Mouse (Mus musculus) kidney, embryonic 16.5 days (tissue): ENCODE measurements at regions not wholly inside any gene's neighbourhood (a gene's known extent, or its start where the extent isn't known, plus 50 kb on each side); places are given as distances from the start of the nearest gene placed in this dataset.

Experiments
- ATAC-seq: fragments of 200-750 bp; cut with Nextera tagmentation; 2 replicates; pipeline ENCODE4 v1.8.0; 2017; ENCODE audit warnings: moderate TSS enrichment; ENCODE audit not compliant: low FRiP score, low TSS enrichment
- H3K27ac ChIP-seq: fragments of 300-500 bp; sonication (generic); 2 replicates; pipeline ENCODE4 v1.5.1; 2014; ENCODE audit warnings: low read length
- H3K27me3 ChIP-seq: fragments of 300-500 bp; sonication (generic); 2 replicates; pipeline ENCODE4 v1.6.1; 2014; ENCODE audit warnings: low read length, control low read depth, mixed read lengths; ENCODE audit not compliant: insufficient read depth
- H3K36me3 ChIP-seq: fragments of 300-500 bp; sonication (generic); 2 replicates; pipeline ENCODE4 v1.6.1; 2014; ENCODE audit warnings: low read length, control low read depth, mixed read lengths; ENCODE audit not compliant: insufficient read depth
- H3K4me1 ChIP-seq: fragments of 300-500 bp; sonication (generic); 2 replicates; pipeline ENCODE4 v1.6.1; 2014; ENCODE audit warnings: low read length, control low read depth, mixed read lengths; ENCODE audit not compliant: insufficient read depth
- H3K4me2 ChIP-seq: fragments of 300-500 bp; sonication (generic); replicated peaks from 2 replicates; pipeline ENCODE4 v1.6.1; 2014; ENCODE audit warnings: low read depth, low read length
- H3K4me3 ChIP-seq: fragments of 300-500 bp; sonication (generic); 2 replicates; pipeline ENCODE4 v1.5.1; 2014; ENCODE audit warnings: mild to moderate bottlenecking, low read length
- H3K9ac ChIP-seq: fragments of 300-500 bp; sonication (generic); replicated peaks from 2 replicates; pipeline ENCODE4 v1.6.1; 2014; ENCODE audit warnings: low read length
- H3K9me3 ChIP-seq: fragments of 300-500 bp; sonication (generic); 2 replicates; pipeline ENCODE4 v1.6.1; 2016; ENCODE audit warnings: low read length, control low read depth
- WGBS: fragments of 180-500 bp; shearing (Covaris S2); extraction: QIAGEN DNeasy Blood & Tissue Kit; methylation state at CpG from one replicate; pipeline ENCODE4 v1.1.7; 2014; 5-methylcytosine and 5-hydroxymethylcytosine counted together

GRCm38 (mm10) chr13:97488518-97488917 is 247.6 kb downstream of the Enc1 start:
- peak overlapping the region; percentile 30 for H3K4me2 ChIP-seq

GRCm38 (mm10) chr13:97487746-97488473 is 247.0 kb downstream of the Enc1 start:
- Histone ChIP-seq H3K36me3 (no peaks in the 10 kb centered on the region), H3K4me2 (peak overlapping the region; percentile 30), H3K27me3 (no peaks in the 10 kb centered on the region), H3K27ac (no peak overlapping the region), H3K9me3 (no peaks in the 10 kb centered on the region), H3K4me3 (no peak overlapping the region), H3K9ac (no peak overlapping the region; the same call in 1 of the 2 replicates), H3K4me1 (peaks cover 25% of the 10 kb centered on the region; the same call in 1 of the 2 replicates)
- 16% methylated on average over 9 of the region's 9 CpGs for WGBS
- ATAC-seq: peak; percentile 47; the same call in 1 of the 2 replicates

More at GRCm38 (mm10) chr13:97488518-97488917, 247.6 kb downstream of the Enc1 start:
- Histone ChIP-seq H3K27ac (no peak overlapping the region), H3K36me3 (no peaks in the 10 kb centered on the region), H3K9ac (no peak overlapping the region; the same call in 1 of the 2 replicates), H3K4me1 (peaks cover 25% of the 10 kb centered on the region; the same call in 1 of the 2 replicates), H3K4me3 (no peak overlapping the region), H3K27me3 (no peaks in the 10 kb centered on the region), H3K9me3 (no peaks in the 10 kb centered on the region)
- 27% methylated on average over 5 of the region's 5 CpGs for WGBS
- ATAC-seq: no peak

GRCm38 (mm10) chr13:97486490-97486889 is 245.6 kb downstream of the Enc1 start:
- 100% methylated on average over 2 of the region's 2 CpGs for WGBS
- no peak overlapping the region for H3K4me2 ChIP-seq
- ATAC-seq: no peak
- H3K36me3 ChIP-seq: no peaks in the 10 kb centered on the region
- no peaks in the 10 kb centered on the region for H3K27me3 ChIP-seq
- no peak overlapping the region for H3K4me3 ChIP-seq
- H3K9ac ChIP-seq: no peak overlapping the region
- peaks cover 25% of the 10 kb centered on the region; the same call in 1 of the 2 replicates for H3K4me1 ChIP-seq
- H3K9me3 ChIP-seq: no peaks in the 10 kb centered on the region
- H3K27ac ChIP-seq: no peak overlapping the region

- Histone ChIP-seq H3K36me3 (no peaks in the 10 kb centered on the region), H3K27ac (no peak overlapping the region)
- WGBS: 82% methylated on average over 5 of the region's 5 CpGs
Measured at GRCm38 (mm10) chr13:97485886-97486285, 245.0 kb downstream of the Enc1 start.

GRCm38 (mm10) chr13:97484808-97485545 is 244.1 kb downstream of the Enc1 start:
- Histone ChIP-seq H3K4me2 (no peak overlapping the region), H3K9me3 (no peaks in the 10 kb centered on the region), H3K36me3 (no peaks in the 10 kb centered on the region), H3K4me3 (no peak overlapping the region), H3K27me3 (no peaks in the 10 kb centered on the region), H3K9ac (no peak overlapping the region), H3K4me1 (peaks cover 16% of the 10 kb centered on the region; the same call in 1 of the 2 replicates), H3K27ac (no peak overlapping the region)
- WGBS: 74% methylated on average over 20 of the region's 20 CpGs
- ATAC-seq: no peak

More at GRCm38 (mm10) chr13:97485886-97486285, 245.0 kb downstream of the Enc1 start:
- Histone ChIP-seq H3K4me2 (no peak overlapping the region), H3K27me3 (no peaks in the 10 kb centered on the region), H3K4me1 (peaks cover 20% of the 10 kb centered on the region; the same call in 1 of the 2 replicates), H3K9ac (no peak overlapping the region), H3K9me3 (no peaks in the 10 kb centered on the region), H3K4me3 (no peak overlapping the region)
- ATAC-seq: no peak

GRCm38 (mm10) chr13:97483681-97484080 is 242.8 kb downstream of the Enc1 start:
- Histone ChIP-seq H3K4me3 (no peak overlapping the region), H3K4me1 (peaks cover 13% of the 10 kb centered on the region; the same call in 1 of the 2 replicates), H3K36me3 (no peaks in the 10 kb centered on the region), H3K27ac (no peak overlapping the region), H3K9me3 (no peaks in the 10 kb centered on the region), H3K9ac (no peak overlapping the region), H3K27me3 (no peaks in the 10 kb centered on the region), H3K4me2 (no peak overlapping the region)
- no peak for ATAC-seq
- WGBS: 85% methylated on average over 8 of the region's 8 CpGs

- H3K27me3 ChIP-seq: no peaks in the 10 kb centered on the region
- H3K27ac ChIP-seq: no peak overlapping the region
- H3K4me2 ChIP-seq: no peak overlapping the region
- 97% methylated on average over 3 of the region's 3 CpGs for WGBS
- no peak overlapping the region for H3K9ac ChIP-seq
- H3K4me3 ChIP-seq: no peak overlapping the region
- H3K4me1 ChIP-seq: peaks cover 3% of the 10 kb centered on the region; the same call in 1 of the 2 replicates
- H3K36me3 ChIP-seq: no peaks in the 10 kb centered on the region
- ATAC-seq: no peak
- H3K9me3 ChIP-seq: no peaks in the 10 kb centered on the region
Measured at GRCm38 (mm10) chr13:97482439-97482946, 241.6 kb downstream of the Enc1 start.

GRCm38 (mm10) chr13:97481259-97481658 is 240.4 kb downstream of the Enc1 start:
- no peak overlapping the region for H3K4me3 ChIP-seq
- no peaks in the 10 kb centered on the region for H3K9me3 ChIP-seq
- H3K4me2 ChIP-seq: no peak overlapping the region
- no peak for ATAC-seq
- H3K27ac ChIP-seq: no peak overlapping the region
- no peaks in the 10 kb centered on the region for H3K27me3 ChIP-seq
- H3K4me1 ChIP-seq: no peaks in the 10 kb centered on the region
- 92% methylated on average over 2 of the region's 2 CpGs for whole genome bisulfite sequencing
- H3K36me3 ChIP-seq: no peaks in the 10 kb centered on the region
- no peak overlapping the region for H3K9ac ChIP-seq

- H3K27me3 ChIP-seq: no peaks in the 10 kb centered on the region
- H3K4me2 ChIP-seq: no peak overlapping the region
- H3K4me1 ChIP-seq: no peaks in the 10 kb centered on the region
- H3K4me3 ChIP-seq: no peak overlapping the region
- H3K36me3 ChIP-seq: no peaks in the 10 kb centered on the region
- H3K27ac ChIP-seq: no peak overlapping the region
- no peak overlapping the region for H3K9ac ChIP-seq
- no peaks in the 10 kb centered on the region for H3K9me3 ChIP-seq
- no peak for ATAC-seq
- 85% methylated on average over 10 of the region's 10 CpGs for WGBS
Measured at GRCm38 (mm10) chr13:97479066-97479586, 238.2 kb downstream of the Enc1 start.
